Mouse (Mus musculus): ENCODE measurements around the gene Naif1. TPM values are rescaled to one million over a fixed set of nuclear protein-coding genes. Genes with fewer than 3 reads are reported as not detected.

The Naif1 gene
- polyA plus RNA-seq, 1 experiment from 2014 or later = 2.2 TPM

- no peak for DNase-seq
- peak overlapping the region; percentile 6; the same call in 1 of the 2 replicates for H3K4me3 ChIP-seq (replicated peaks)
These were observed 2.9 kb upstream of the Naif1 start for GRCm38 (mm10) chr2:32447264-32447936.

GRCm38 (mm10) chr2:32448480-32448879 lies 1.8 kb upstream of the Naif1 start:
- H3K9ac ChIP-seq = no peak overlapping the region
- H3K4me3 ChIP-seq (replicated peaks) = no peak overlapping the region
- H3K4me2 ChIP-seq = no peak overlapping the region
- no peak for DNase-seq
- ATAC-seq (ENCODE audit: low read depth) = no peak
- H3K4me1 ChIP-seq (replicated peaks) = peaks cover 74% of the 10 kb centered on the region
- 68% methylated on average over 1 of the region's 1 CpGs for WGBS (ENCODE audit: insufficient replicate concordance)
- H3K9me3 ChIP-seq (replicated peaks) = no peaks in the 10 kb centered on the region
- H3K27ac ChIP-seq = peak overlapping the region; percentile 25; the same call in 1 of the 2 replicates
- no peaks in the 10 kb centered on the region for H3K27me3 ChIP-seq
- H3K36me3 ChIP-seq = peaks cover 11% of the 10 kb centered on the region; the same call in 1 of the 2 replicates

More at GRCm38 (mm10) chr2:32447264-32447936, 2.9 kb upstream of the Naif1 start:
- Histone ChIP-seq H3K4me1 (replicated peaks) (peaks cover 74% of the 10 kb centered on the region), H3K4me2 (peak overlapping the region; percentile 23; the same call in 1 of the 2 replicates), H3K27me3 (no peaks in the 10 kb centered on the region), H3K27ac (peak overlapping the region; percentile 63; the same call in 1 of the 2 replicates), H3K9me3 (replicated peaks) (no peaks in the 10 kb centered on the region), H3K36me3 (peaks cover 11% of the 10 kb centered on the region; the same call in 1 of the 2 replicates), H3K9ac (0 out of 2 replicates have a peak overlapping the region, but pooled peaks have one; percentile 27)
- no peak for ATAC-seq (ENCODE audit: low read depth)
- 49% methylated on average over 9 of the region's 9 CpGs for WGBS (ENCODE audit: insufficient replicate concordance)

- H3K9ac ChIP-seq = peak within 1 kb of the TSS; percentile 93
- H3K4me2 ChIP-seq = peak within 1 kb of the TSS; percentile 98
- ATAC-seq (ENCODE audit: low read depth) (peak; percentile 84), DNase-seq (peak; percentile 96)
- H3K4me3 ChIP-seq (replicated peaks) = peak within 1 kb of the TSS; percentile 87
- peaks cover 64% of the 10 kb centered on the region for H3K4me1 ChIP-seq (replicated peaks)
- peak within 1 kb of the TSS; percentile 97 for H3K27ac ChIP-seq
- H3K9me3 ChIP-seq (replicated peaks) = no peaks in the 10 kb centered on the region
- peaks cover 7% of the 10 kb centered on the region; the same call in 1 of the 2 replicates for H3K36me3 ChIP-seq
- no peaks in the 10 kb centered on the region for H3K27me3 ChIP-seq
- under 1% methylated on average over 103 of the region's 103 CpGs for WGBS (ENCODE audit: insufficient replicate concordance)
These were observed 906 bp downstream of the Naif1 start, which contains the start of gene Slc25a25 for GRCm38 (mm10) chr2:32450881-32451844. Gene Slc25a25, minus strand, starts transcription at chr2:32451445.

GRCm38 (mm10) chr2:32451870-32452372 lies 1.7 kb downstream of the Naif1 start:
- Histone ChIP-seq H3K4me1 (replicated peaks) (peaks cover 60% of the 10 kb centered on the region), H3K9me3 (replicated peaks) (no peaks in the 10 kb centered on the region), H3K9ac (peak overlapping the region; percentile 73), H3K4me2 (peak overlapping the region; percentile 98), H3K36me3 (peaks cover 12% of the 10 kb centered on the region; the same call in 1 of the 2 replicates), H3K4me3 (replicated peaks) (peak overlapping the region; percentile 87), H3K27me3 (no peaks in the 10 kb centered on the region), H3K27ac (peak overlapping the region; percentile 97)
- peak; percentile 98 for DNase-seq
- under 1% methylated on average over 25 of the region's 25 CpGs for WGBS (ENCODE audit: insufficient replicate concordance)
- ATAC-seq (ENCODE audit: low read depth) = peak; percentile 93

DNA sequence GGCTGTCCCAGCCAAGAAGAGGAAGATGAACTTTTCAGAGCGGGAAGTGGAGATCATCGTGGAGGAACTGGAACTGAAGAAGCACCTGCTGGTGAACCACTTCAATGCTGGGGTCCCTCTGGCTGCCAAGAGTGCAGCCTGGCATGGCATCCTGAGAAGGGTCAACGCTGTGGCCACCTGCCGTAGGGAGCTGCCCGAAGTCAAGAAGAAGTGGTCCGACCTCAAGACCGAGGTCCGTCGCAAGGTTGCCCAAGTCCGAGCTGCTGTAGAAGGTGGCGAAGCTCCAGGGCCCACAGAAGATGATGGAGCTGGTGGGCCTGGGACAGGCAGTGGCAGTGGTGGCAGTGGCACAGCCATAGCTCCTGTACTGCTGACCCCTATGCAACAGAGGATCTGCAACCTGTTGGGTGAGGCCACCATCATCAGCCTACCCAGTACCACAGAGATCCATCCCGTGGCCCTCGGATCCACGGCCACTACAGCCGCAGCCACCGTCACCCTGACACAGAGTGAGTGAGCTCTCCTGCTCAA lies 2.2 kb downstream of the Naif1 start:
- Histone ChIP-seq H3K27ac (peak overlapping the region; percentile 71), H3K4me3 (replicated peaks) (peak overlapping the region; percentile 54), H3K9me3 (replicated peaks) (no peaks in the 10 kb centered on the region), H3K27me3 (no peaks in the 10 kb centered on the region), H3K36me3 (peaks cover 12% of the 10 kb centered on the region; the same call in 1 of the 2 replicates), H3K4me2 (peak overlapping the region; percentile 69), H3K9ac (peak overlapping the region; percentile 62), H3K4me1 (replicated peaks) (peaks cover 54% of the 10 kb centered on the region)
- WGBS (ENCODE audit: insufficient replicate concordance) = 85% methylated on average over 16 of the region's 16 CpGs
- ATAC-seq (ENCODE audit: low read depth) (no peak), DNase-seq (no peak)

DNA sequence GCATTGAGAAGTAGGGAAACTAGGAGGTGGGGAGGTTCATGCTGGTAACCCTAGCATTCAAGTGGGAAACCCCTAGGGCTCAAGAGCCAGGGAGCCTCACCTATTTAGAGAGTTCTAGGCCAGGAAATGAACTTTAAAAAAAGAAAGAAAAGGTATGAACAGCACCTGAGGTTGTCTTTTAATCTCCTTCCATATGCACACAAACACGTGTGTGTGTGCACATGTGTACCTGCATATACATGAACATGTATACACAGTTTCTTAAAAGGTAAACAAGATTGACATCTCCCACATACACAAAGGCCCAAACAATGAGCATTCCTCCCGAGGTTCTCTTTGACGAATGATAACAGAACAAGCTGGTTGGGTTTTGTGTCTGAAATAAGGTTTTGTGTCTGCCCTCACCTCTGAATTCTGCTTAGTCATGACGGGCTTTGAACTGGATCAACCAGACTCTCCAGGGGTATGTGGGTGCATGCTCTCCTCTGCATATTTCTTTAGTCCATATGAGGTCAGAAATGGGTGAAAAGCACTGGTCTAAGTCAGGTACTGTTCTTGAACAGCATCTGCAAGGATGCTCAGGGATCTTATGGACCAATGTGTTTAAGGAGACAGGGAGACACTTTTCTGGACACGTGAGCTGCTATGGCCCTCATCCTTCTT lies 3.5 kb downstream of the Naif1 start:
- no peak overlapping the region for H3K9ac ChIP-seq
- ATAC-seq (ENCODE audit: low read depth) (no peak), DNase-seq (no peak)
- 0 out of 2 replicates have a peak overlapping the region, but pooled peaks have one; percentile 24 for H3K27ac ChIP-seq
- H3K36me3 ChIP-seq = peaks cover 12% of the 10 kb centered on the region; the same call in 1 of the 2 replicates
- H3K4me3 ChIP-seq (replicated peaks) = no peak overlapping the region
- no peaks in the 10 kb centered on the region for H3K27me3 ChIP-seq
- 61% methylated on average over 5 of the region's 5 CpGs for WGBS (ENCODE audit: insufficient replicate concordance)
- no peaks in the 10 kb centered on the region for H3K9me3 ChIP-seq (replicated peaks)
- H3K4me1 ChIP-seq (replicated peaks) = peaks cover 45% of the 10 kb centered on the region
- peak overlapping the region; percentile 69; the same call in 1 of the 2 replicates for H3K4me2 ChIP-seq

- H3K4me2 ChIP-seq = no peak overlapping the region
These were observed 4.4 kb downstream of the Naif1 start for GRCm38 (mm10) chr2:32454633-32455032.

GRCm38 (mm10) chr2:32455101-32455500 lies 4.8 kb downstream of the Naif1 start:
- Histone ChIP-seq H3K27me3 (no peaks in the 10 kb centered on the region), H3K9me3 (replicated peaks) (no peaks in the 10 kb centered on the region), H3K9ac (no peak overlapping the region), H3K36me3 (peaks cover 12% of the 10 kb centered on the region; the same call in 1 of the 2 replicates), H3K4me1 (replicated peaks) (peaks cover 31% of the 10 kb centered on the region), H3K4me3 (replicated peaks) (no peak overlapping the region), H3K4me2 (no peak overlapping the region), H3K27ac (no peak overlapping the region)
- WGBS (ENCODE audit: insufficient replicate concordance) = 78% methylated on average over 8 of the region's 8 CpGs
- ATAC-seq (ENCODE audit: low read depth) (no peak), DNase-seq (no peak)

More at GRCm38 (mm10) chr2:32454633-32455032, 4.4 kb downstream of the Naif1 start:
- 81% methylated on average over 10 of the region's 10 CpGs for WGBS (ENCODE audit: insufficient replicate concordance)
- H3K9me3 ChIP-seq (replicated peaks) = no peaks in the 10 kb centered on the region
- no peak overlapping the region; the same call in 1 of the 2 replicates for H3K9ac ChIP-seq
- H3K4me1 ChIP-seq (replicated peaks) = peaks cover 36% of the 10 kb centered on the region
- H3K27ac ChIP-seq = no peak overlapping the region
- ATAC-seq (ENCODE audit: low read depth) = no peak
- no peak for DNase-seq
- H3K36me3 ChIP-seq = peaks cover 12% of the 10 kb centered on the region; the same call in 1 of the 2 replicates
- no peaks in the 10 kb centered on the region for H3K27me3 ChIP-seq
- no peak overlapping the region for H3K4me3 ChIP-seq (replicated peaks)

GRCm38 (mm10) chr2:32458300-32458699 lies 8.0 kb downstream of the Naif1 start:
- Histone ChIP-seq H3K4me1 (replicated peaks) (peaks cover 11% of the 10 kb centered on the region), H3K27me3 (no peaks in the 10 kb centered on the region), H3K36me3 (peaks cover 12% of the 10 kb centered on the region; the same call in 1 of the 2 replicates), H3K9ac (no peak overlapping the region), H3K4me3 (replicated peaks) (no peak overlapping the region), H3K27ac (no peak overlapping the region), H3K9me3 (replicated peaks) (no peaks in the 10 kb centered on the region), H3K4me2 (no peak overlapping the region)
- DNase-seq = no peak
- ATAC-seq (ENCODE audit: low read depth) = no peak
- 67% methylated on average over 2 of the region's 2 CpGs for WGBS (ENCODE audit: insufficient replicate concordance)

GRCm38 (mm10) chr2:32459657-32460056 lies 9.4 kb downstream of the Naif1 start:
- H3K27me3 ChIP-seq = no peaks in the 10 kb centered on the region
- peaks cover 11% of the 10 kb centered on the region; the same call in 1 of the 2 replicates for H3K36me3 ChIP-seq
- H3K9ac ChIP-seq = no peak overlapping the region
- DNase-seq = no peak
- H3K9me3 ChIP-seq (replicated peaks) = no peaks in the 10 kb centered on the region
- ATAC-seq (ENCODE audit: low read depth) = no peak
- no peak overlapping the region for H3K27ac ChIP-seq
- WGBS (ENCODE audit: insufficient replicate concordance) = 87% methylated on average over 2 of the region's 2 CpGs
- no peak overlapping the region for H3K4me2 ChIP-seq
- peaks cover 12% of the 10 kb centered on the region for H3K4me1 ChIP-seq (replicated peaks)
- no peak overlapping the region for H3K4me3 ChIP-seq (replicated peaks)

All from liver, embryonic 13.5 days (tissue).